Mouse (Mus musculus): Measurements from ENCODE around the gene Zfp12.

DNA sequence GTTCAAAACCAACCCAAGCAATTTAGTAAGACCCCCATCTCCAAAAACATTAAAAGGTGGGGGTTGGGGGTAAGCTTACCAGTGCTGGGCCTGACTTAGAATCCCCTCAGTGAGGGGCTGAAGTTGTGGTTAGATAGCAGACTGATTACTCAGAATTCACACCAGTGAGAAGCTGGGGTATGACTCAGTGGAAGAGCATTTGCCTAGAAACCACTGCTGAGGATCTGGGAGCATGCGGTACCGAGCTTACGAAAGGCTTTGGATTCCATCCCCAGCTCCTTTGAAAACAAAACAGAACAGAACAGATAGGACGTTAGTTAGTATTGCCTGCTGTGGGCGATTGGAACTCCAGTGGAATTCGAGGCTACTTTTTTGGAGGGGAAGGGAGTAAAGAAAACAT is 36.7 kb downstream of the Zfp12 start:
- TF ChIP-seq CTCF (IDR thresholded peaks at IDR 0.05; ENCODE audit: low read depth, low read length) = no peak
- TF ChIP-seq POLR2A (IDR thresholded peaks at IDR 0.05; ENCODE audit: insufficient read depth, low read length) = no peak
